Mouse (Mus musculus): ENCODE measurements around the gene Irf2bp1. TPM values are rescaled to one million over a fixed set of nuclear protein-coding genes. Genes with fewer than 3 reads are reported as not detected.

Irf2bp1 gene
- polyA plus RNA-seq, 3 experiments from 2014 or later, result 1.1 to 2.6 (median 1.9) TPM

GRCm38 (mm10) chr7:19029084-19029653, 25.3 kb downstream of the Irf2bp1 start:
- peak; percentile 66 for ATAC-seq

DNA sequence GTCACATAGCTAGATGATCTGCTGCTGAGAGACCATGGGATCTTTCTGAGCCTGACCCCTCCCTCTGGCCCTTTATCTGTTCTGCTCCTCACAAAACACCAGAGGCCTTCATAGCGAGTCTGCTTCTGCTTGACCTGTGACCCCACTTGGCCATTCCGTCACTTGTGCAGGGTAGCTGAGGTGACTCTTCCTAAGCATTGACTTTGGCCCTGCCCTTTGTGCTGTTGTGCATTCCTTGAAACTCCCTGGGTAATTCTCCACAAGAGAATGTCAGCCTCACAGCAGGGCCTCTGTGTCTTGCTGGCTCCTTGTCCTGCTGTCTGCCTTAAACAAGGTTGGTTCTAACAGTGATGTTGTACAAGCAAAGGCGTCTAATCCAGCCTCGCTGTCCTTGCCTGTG, 27.8 kb downstream of the Irf2bp1 start:
- ATAC-seq, result no peak

- no peak for ATAC-seq
Observed at GRCm38 (mm10) chr7:19044616-19045015, 40.8 kb downstream of the Irf2bp1 start.

- ATAC-seq, result no peak
Observed at GRCm38 (mm10) chr7:19046286-19047069, 42.6 kb downstream of the Irf2bp1 start.

- no peak for ATAC-seq
Observed at GRCm38 (mm10) chr7:19048006-19048527, 44.2 kb downstream of the Irf2bp1 start.

DNA sequence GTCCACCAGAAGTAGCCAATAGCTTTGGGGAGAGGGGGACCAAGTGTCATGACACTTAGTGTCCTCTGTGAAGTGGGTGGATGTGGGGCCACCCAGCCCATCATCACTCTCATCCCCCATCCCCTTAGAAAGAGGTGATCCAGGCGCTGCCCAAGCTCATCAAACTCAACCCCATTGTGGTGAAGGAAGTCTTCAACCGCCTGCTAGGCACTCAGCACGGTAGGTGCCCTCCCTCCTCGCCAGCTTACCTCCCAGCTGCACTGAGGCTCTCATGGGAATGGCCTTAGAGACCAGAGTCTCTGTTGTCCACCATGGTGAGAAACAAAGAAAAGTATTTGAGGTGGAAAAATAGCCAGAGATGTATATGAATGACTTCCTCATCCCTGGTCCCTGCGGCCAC, 45.4 kb downstream of the Irf2bp1 start:
- no peak for ATAC-seq

DNA sequence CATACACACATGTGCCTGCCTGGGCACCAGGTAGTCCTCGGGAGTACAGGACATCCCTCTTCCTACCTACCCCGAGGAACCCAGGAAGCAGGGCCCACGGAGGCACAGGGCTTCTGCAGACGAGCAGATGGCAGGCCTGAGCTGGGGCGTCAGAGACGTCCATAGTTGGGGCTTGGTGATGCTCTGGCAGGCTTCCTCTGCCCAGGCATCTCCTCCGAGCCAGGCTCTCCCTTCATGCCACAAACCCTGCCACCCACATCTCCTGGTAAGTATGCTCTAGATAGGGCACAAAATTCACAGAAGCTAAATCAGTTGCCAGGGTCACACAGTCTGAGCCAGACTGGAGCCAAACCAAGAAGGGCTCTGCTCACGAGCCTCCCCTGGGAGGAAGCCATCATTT, 46.3 kb downstream of the Irf2bp1 start:
- no peak for ATAC-seq

DNA sequence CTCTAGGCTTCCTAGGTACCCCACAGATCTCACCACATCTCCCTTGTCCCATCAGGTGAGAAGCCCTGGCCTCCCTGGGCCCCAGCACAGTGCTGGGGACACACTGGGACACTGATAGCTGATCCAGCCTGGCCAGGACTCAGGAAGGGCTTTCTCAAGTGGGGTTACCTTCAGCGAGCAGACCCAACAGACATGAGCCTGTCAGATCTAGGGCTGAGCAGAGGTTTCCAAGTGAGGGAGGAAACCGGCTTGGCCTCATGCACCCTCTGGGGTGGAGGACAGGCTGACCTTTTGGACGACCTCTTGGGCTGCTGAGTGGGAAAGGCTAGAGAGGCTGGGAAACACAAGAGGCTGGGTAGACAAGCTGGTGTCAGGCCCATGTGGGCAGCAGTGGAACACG, 47.3 kb downstream of the Irf2bp1 start:
- ATAC-seq, result no peak

DNA sequence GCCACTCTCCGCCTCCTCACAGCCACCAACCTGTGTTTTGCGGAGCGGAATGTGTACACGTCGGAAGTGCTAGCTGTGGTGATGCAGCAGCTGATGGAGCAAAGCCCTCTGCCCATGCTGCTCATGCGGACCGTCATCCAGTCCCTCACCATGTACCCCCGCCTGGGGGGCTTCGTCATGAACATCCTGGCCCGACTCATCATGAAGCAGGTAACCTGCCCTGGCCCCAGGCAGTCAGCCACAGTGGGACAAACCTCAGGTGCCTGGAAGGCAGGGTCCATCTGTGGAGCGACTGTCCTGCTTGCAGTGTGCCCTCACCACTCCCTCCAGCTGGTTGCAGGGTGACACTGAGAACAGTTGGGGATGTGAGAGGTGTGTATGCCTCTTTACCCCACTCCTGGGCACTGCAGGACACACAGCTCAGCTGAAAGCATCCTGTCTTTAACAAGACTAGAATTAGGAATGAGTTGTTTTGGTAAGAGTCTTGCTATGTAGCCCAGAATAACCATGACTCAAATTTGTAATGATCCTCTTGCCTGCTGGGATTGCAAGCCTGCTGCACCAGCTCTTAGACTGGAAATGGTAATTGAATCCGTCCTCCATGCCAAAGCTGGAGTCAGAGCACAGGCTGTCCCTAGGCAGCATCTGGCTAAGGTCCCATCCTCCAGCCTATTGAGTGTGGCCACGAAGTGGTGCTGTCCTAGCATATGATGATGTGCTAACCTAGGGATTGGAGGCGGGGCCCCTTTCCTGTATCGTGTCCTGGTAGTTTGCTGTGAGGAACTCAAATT, 48.7 kb downstream of the Irf2bp1 start:
- no peak for ATAC-seq

GRCm38 (mm10) chr7:19053136-19053532, 49.3 kb downstream of the Irf2bp1 start:
- no peak for ATAC-seq

DNA sequence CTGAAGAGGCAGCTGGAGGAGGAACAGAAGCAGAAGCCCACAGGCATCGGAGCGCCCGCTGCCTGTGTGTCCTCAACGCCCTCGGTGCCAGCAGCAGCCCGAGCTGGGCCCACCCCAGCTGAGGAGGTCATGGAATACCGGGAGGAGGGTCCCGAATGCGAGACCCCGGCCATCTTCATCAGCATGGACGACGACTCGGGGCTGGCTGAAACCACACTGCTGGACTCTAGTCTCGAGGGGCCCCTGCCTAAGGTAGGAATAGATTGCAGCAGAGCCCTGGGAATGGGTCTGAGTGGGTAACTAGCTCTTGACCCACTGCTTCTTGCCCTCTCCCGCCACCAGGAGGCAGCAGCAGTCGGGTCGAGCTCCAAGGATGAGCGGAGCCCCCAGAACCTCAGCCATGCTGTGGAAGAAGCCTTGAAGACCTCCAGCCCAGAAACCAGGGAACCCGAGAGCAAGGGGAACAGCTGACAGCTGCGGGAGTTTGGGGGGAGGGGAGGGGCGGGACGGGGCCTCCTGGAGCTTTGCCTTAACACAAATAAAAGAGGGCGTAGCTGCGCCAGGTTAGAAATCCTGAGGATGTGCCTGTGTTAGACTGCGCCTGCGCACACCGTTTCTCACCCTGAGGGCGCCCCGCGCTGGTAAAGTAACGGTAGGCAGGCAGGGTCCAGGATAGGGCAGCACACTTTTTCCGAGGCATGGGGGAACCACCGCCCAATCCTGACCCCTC, 50.4 kb downstream of the Irf2bp1 start, which contains the start of gene Rsph6a:
Gene Rsph6a, plus strand, starts transcription at position 644 of the 730 bp plus-strand sequence.
- no peak for ATAC-seq

DNA sequence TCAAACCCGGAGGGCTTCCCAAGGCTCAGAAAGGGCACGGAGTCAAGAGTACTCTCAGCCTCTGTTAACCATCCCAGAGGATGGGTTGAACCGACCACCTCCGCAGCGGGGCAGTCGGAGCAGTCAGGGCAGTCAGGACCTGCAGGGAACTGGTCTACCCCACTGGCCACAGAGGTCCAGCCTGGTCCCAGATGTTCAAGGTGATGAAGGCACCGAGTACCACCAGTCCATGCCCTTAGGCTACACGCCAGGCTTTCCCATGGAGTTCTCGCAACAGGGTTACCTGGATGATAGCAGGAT, 50.9 kb downstream of the Irf2bp1 start:
- ATAC-seq, result no peak

- ATAC-seq, result no peak
Observed at GRCm38 (mm10) chr7:19055108-19055507, 51.3 kb downstream of the Irf2bp1 start.

Other genes starting within 250 kb of the Irf2bp1 start
- gene Psg19, start 205.5 kb upstream of the Irf2bp1 start, polyA plus RNA-seq (2017; shearing (Covaris generic)), result not detected
- gene Psg17, start 182.4 kb upstream of the Irf2bp1 start, polyA plus RNA-seq (2017; shearing (Covaris generic)), result not detected
- gene Mill2, start 164.1 kb upstream of the Irf2bp1 start, polyA plus RNA-seq (2017; shearing (Covaris generic)), result under 1 TPM; 0.57 to 0.67 (median 0.58) TPM
- gene Pglyrp1, start 132.7 kb upstream of the Irf2bp1 start, polyA plus RNA-seq (2017; shearing (Covaris generic)), result 100 to 1,000 TPM; 200 to 462 (median 264) TPM
- 1 to 10 TPM; 5.8 to 8.6 (median 6.7) TPM for gene Ccdc61, start 93.6 kb upstream of the Irf2bp1 start, polyA plus RNA-seq (2017; shearing (Covaris generic))
- gene Nova2, start 78.2 kb upstream of the Irf2bp1 start, polyA plus RNA-seq (2017; shearing (Covaris generic)), result under 1 TPM in 1 of 3 experiments, not detected in 2; 0.05 TPM
- not detected for gene Nanos2, start 16.6 kb upstream of the Irf2bp1 start, polyA plus RNA-seq (2017; shearing (Covaris generic))
- 1 to 10 TPM; 2.1 to 2.7 (median 2.6) TPM for gene Mypop, start 12.8 kb upstream of the Irf2bp1 start, polyA plus RNA-seq (2017; shearing (Covaris generic))
- not detected for gene Foxa3, start 19.5 kb downstream of the Irf2bp1 start, polyA plus RNA-seq (2017; shearing (Covaris generic))
- 10 to 100 TPM in 1 of 3 experiments, 1 to 10 TPM in 2; 8.2 to 12.2 (median 9.2) TPM for gene Sympk, start 20.3 kb downstream of the Irf2bp1 start, polyA plus RNA-seq (2017; shearing (Covaris generic))
- gene Rsph6a, start 50.6 kb downstream of the Irf2bp1 start, polyA plus RNA-seq (2017; shearing (Covaris generic)), result not detected
- gene Dmwd, start 72.2 kb downstream of the Irf2bp1 start, polyA plus RNA-seq (2017; shearing (Covaris generic)), result under 1 TPM in 1 of 3 experiments, not detected in 2; 0.27 TPM
- gene Dmpk, start 79.8 kb downstream of the Irf2bp1 start, polyA plus RNA-seq (2017; shearing (Covaris generic)), result not detected
- gene Six5, start 90.5 kb downstream of the Irf2bp1 start, polyA plus RNA-seq (2017; shearing (Covaris generic)), result 1 to 10 TPM in 2 of 3 experiments, under 1 TPM in 1; 0.15 to 1.2 (median 1.0) TPM
- gene Gm4969, start 114.3 kb downstream of the Irf2bp1 start, polyA plus RNA-seq (2017; shearing (Covaris generic)), result under 1 TPM in 1 of 3 experiments, not detected in 2; 0.11 TPM
- 10 to 100 TPM; 18.3 to 20.6 (median 20.0) TPM for gene Fbxo46, start 115.8 kb downstream of the Irf2bp1 start, polyA plus RNA-seq (2017; shearing (Covaris generic))
- gene Qpctl, start 145.2 kb downstream of the Irf2bp1 start, polyA plus RNA-seq (2017; shearing (Covaris generic)), result 10 to 100 TPM in 1 of 3 experiments, 1 to 10 TPM in 2; 7.7 to 10.0 (median 8.5) TPM
- gene Snrpd2, start 145.7 kb downstream of the Irf2bp1 start, polyA plus RNA-seq (2017; shearing (Covaris generic)), result 10 to 100 TPM; 73.5 to 94.3 (median 75.9) TPM
- gene Gipr, start 162.1 kb downstream of the Irf2bp1 start, polyA plus RNA-seq (2017; shearing (Covaris generic)), result not detected
- gene Eml2, start 172.4 kb downstream of the Irf2bp1 start, polyA plus RNA-seq (2017; shearing (Covaris generic)), result 10 to 100 TPM; 10.2 to 16.5 (median 16.5) TPM
- gene Gpr4, start 208.5 kb downstream of the Irf2bp1 start, polyA plus RNA-seq (2017; shearing (Covaris generic)), result under 1 TPM in 1 of 3 experiments, not detected in 2; 0.13 TPM
- 10 to 100 TPM; 14.3 to 20.8 (median 16.6) TPM for gene Opa3, start 224.3 kb downstream of the Irf2bp1 start, polyA plus RNA-seq (2017; shearing (Covaris generic))